Mouse (Mus musculus): ENCODE results near the gene Gm28047.

Gm28047 gene

GRCm38 (mm10) chr15:102515791-102516190 is 109.1 kb downstream of the Gm28047 start:
- DNase-seq (ENCODE audit: low spot score): no peak

GRCm38 (mm10) chr15:102515261-102515660 is 109.6 kb downstream of the Gm28047 start:
- no peak for DNase-seq (ENCODE audit: low spot score)

GRCm38 (mm10) chr15:102513004-102513403 is 111.9 kb downstream of the Gm28047 start:
- no peak for DNase-seq (ENCODE audit: low spot score)

- no peak for DNase-seq (ENCODE audit: low spot score)
These were observed 112.4 kb downstream of the Gm28047 start for GRCm38 (mm10) chr15:102512471-102512870.

GRCm38 (mm10) chr15:102512010-102512409 is 112.9 kb downstream of the Gm28047 start:
- DNase-seq (ENCODE audit: low spot score): peak; percentile 15

GRCm38 (mm10) chr15:102511285-102511833 is 113.5 kb downstream of the Gm28047 start:
- peak; percentile 20 for DNase-seq (ENCODE audit: low spot score)

GRCm38 (mm10) chr15:102510590-102511284 is 114.1 kb downstream of the Gm28047 start:
- DNase-seq (ENCODE audit: low spot score): peak; percentile 87

GRCm38 (mm10) chr15:102510110-102510509 is 114.8 kb downstream of the Gm28047 start:
- peak; percentile 21 for DNase-seq (ENCODE audit: low spot score)

GRCm38 (mm10) chr15:102508336-102508735 is 116.5 kb downstream of the Gm28047 start:
- DNase-seq (ENCODE audit: low spot score): no peak

- no peak for DNase-seq (ENCODE audit: low spot score)
These were observed 117.3 kb downstream of the Gm28047 start for GRCm38 (mm10) chr15:102507561-102507960.

- DNase-seq (ENCODE audit: low spot score): no peak
These were observed 118.0 kb downstream of the Gm28047 start for GRCm38 (mm10) chr15:102506864-102507263.

- no peak for DNase-seq (ENCODE audit: low spot score)
These were observed 118.4 kb downstream of the Gm28047 start for GRCm38 (mm10) chr15:102506464-102506830.

GRCm38 (mm10) chr15:102505770-102506463 is 119.0 kb downstream of the Gm28047 start:
- DNase-seq (ENCODE audit: low spot score): no peak

GRCm38 (mm10) chr15:102505073-102505769 is 119.6 kb downstream of the Gm28047 start:
- DNase-seq (ENCODE audit: low spot score): peak; percentile 9

GRCm38 (mm10) chr15:102503924-102504782 is 120.7 kb downstream of the Gm28047 start:
- peak; percentile 8 for DNase-seq (ENCODE audit: low spot score)

GRCm38 (mm10) chr15:102503447-102503846 is 121.4 kb downstream of the Gm28047 start, which contains the start of gene Gm10337:
Gene Gm10337, plus strand, starts transcription at chr15:102503722.
- no peak for DNase-seq (ENCODE audit: low spot score)

GRCm38 (mm10) chr15:102502254-102502840 is 122.5 kb downstream of the Gm28047 start:
- peak; percentile 11 for DNase-seq (ENCODE audit: low spot score)

GRCm38 (mm10) chr15:102501084-102501814 is 123.6 kb downstream of the Gm28047 start:
- DNase-seq (ENCODE audit: low spot score): no peak

- DNase-seq (ENCODE audit: low spot score): no peak
These were observed 124.4 kb downstream of the Gm28047 start for GRCm38 (mm10) chr15:102500479-102500878.

- no peak for DNase-seq (ENCODE audit: low spot score)
These were observed 125.0 kb downstream of the Gm28047 start for GRCm38 (mm10) chr15:102499851-102500250.

Measured in testis, postnatal 14 days (tissue).